Mouse (Mus musculus) liver, postnatal 0 days (tissue): ENCODE results near the gene Gm826. TPM values are rescaled to one million over a fixed set of nuclear protein-coding genes. Genes with fewer than 3 reads are reported as not detected.
A peak's percentile ranks its signal among the peaks of the same experiment; 100 is the strongest.

Source experiments
- ATAC-seq: fragments of 200-750 bp; cut with Nextera tagmentation; 2 replicates; pipeline ENCODE4 v1.8.0; 2017; ENCODE audit warnings: mild to moderate bottlenecking, moderate library complexity
- DNase-seq: peaks from one replicate; pipeline ENCODE4 v3.0.0-alpha.2; 2016
- H3K27ac ChIP-seq: fragments of 300-500 bp; sonication (generic); 2 replicates; pipeline ENCODE4 v1.5.1; 2014; ENCODE audit warnings: antibody characterized with exemption, moderate library complexity, mild to moderate bottlenecking, low read depth
- H3K27me3 ChIP-seq: fragments of 300-500 bp; sonication (generic); 2 replicates; pipeline ENCODE4 v1.6.1; 2014; ENCODE audit warnings: low read length, control low read depth, mixed read lengths; ENCODE audit not compliant: insufficient read depth
- H3K36me3 ChIP-seq: fragments of 300-500 bp; sonication (generic); replicated peaks from 2 replicates; pipeline ENCODE4 v1.6.1; 2014; ENCODE audit warnings: mild to moderate bottlenecking, control low read depth, low read length, moderate library complexity, mixed read lengths; ENCODE audit not compliant: insufficient read depth
- H3K4me1 ChIP-seq: fragments of 300-500 bp; sonication (generic); 2 replicates; pipeline ENCODE4 v1.6.1; 2014; ENCODE audit warnings: antibody characterized with exemption, mild to moderate bottlenecking, control low read depth; ENCODE audit not compliant: insufficient read depth
- H3K4me2 ChIP-seq: fragments of 300-500 bp; sonication (generic); 2 replicates; pipeline ENCODE4 v1.6.1; 2014; ENCODE audit warnings: low read depth, mild to moderate bottlenecking, low read length, moderate library complexity, mixed read lengths
- H3K4me3 ChIP-seq: fragments of 300-500 bp; sonication (generic); 2 replicates; pipeline ENCODE4 v1.5.1; 2014; ENCODE audit warnings: low read depth, low read length
- H3K9ac ChIP-seq: fragments of 300-500 bp; sonication (generic); replicated peaks from 2 replicates; pipeline ENCODE4 v1.6.1; 2014; ENCODE audit warnings: mild to moderate bottlenecking, moderate library complexity
- H3K9me3 ChIP-seq: fragments of 300-500 bp; sonication (generic); 2 replicates; pipeline ENCODE4 v1.6.1; 2016; ENCODE audit warnings: mild to moderate bottlenecking, control low read depth, low read length, mixed read lengths
- CTCF ChIP-seq: sonication (generic); IDR thresholded peaks from 2 replicates; pipeline ENCODE4 v1.5.1; 2016; ENCODE audit warnings: antibody characterized with exemption, low read depth
- EP300 ChIP-seq: IDR thresholded peaks from 2 replicates; pipeline ENCODE4 v1.6.1; 2016; ENCODE audit warnings: antibody characterized with exemption, low read depth, mild to moderate bottlenecking
- WGBS: fragments of 180-500 bp; shearing (Covaris S2); extraction: QIAGEN DNeasy Blood & Tissue Kit; methylation state at CpG from one replicate; pipeline ENCODE4 v1.1.7; 2014; ENCODE audit not compliant: insufficient replicate concordance; 5-methylcytosine and 5-hydroxymethylcytosine counted together
- polyA plus RNA-seq: library from polyadenylated mRNA; unstranded; fragments of >200 nt; fragmentation: Nextera tagmentation; extraction: Ambion mirVana; gene quantifications from 2 replicates; pipeline ENCODE4 v1.2.1, GENCODE M21; 2015

Gene Gm826
- polyA plus RNA-seq, 1 experiment from 2014 or later: 1.2 TPM

DNA sequence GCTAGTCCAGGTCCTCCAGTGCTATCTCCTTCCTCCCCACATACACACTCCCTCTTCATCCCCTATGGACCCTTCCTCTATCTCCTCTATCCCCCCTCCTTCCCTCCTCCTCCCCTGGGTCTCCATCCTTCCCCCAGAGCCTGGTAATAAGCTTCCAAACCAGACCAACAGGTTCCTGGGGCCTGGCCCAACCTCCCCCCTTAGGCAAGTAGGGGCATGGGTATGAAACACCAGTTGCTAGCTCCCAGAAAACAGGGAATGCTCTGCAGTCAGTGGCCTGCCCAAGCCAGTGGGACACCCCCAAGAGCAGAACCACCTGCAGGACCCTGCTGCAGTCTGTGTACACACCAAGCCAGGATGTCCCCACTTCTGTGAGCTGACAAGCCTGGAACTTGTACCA is 11.7 kb upstream of the Gm826 start:
- Histone ChIP-seq H3K9me3 (no peaks in the 10 kb centered on the region), H3K27me3 (no peaks in the 10 kb centered on the region), H3K27ac (no peak overlapping the region), H3K4me3 (no peak overlapping the region), H3K4me2 (no peak overlapping the region), H3K9ac (no peak overlapping the region), H3K36me3 (no peaks in the 10 kb centered on the region), H3K4me1 (peaks cover 8% of the 10 kb centered on the region)
- no peak for TF ChIP-seq CTCF
- no peak for TF ChIP-seq EP300
- no peak for ATAC-seq
- no peak for DNase-seq

DNA sequence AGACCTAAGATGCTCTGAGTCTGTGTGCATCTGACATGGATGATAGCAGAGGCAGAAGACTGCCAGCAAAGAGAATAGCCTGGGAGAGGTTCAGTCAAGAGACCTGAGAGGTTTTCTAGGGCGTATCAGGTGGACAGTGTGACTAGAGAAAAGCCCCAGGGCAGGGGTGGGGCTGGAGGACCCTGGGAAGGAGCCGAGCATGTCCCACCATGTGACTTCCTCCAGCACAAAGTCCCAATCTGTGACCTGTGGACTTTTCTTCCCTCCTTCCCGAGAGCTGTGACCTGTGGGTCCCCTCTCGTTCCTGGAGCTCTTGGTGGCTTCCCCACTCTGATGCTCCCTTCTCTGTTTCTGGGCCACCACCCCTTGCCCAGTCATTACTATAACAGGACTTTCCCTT is 6.2 kb upstream of the Gm826 start:
- no peak overlapping the region for H3K27ac ChIP-seq
- H3K4me1 ChIP-seq: no peaks in the 10 kb centered on the region
- ATAC-seq (no peak), DNase-seq (no peak)
- no peak for TF ChIP-seq CTCF
- no peak for TF ChIP-seq EP300
- no peak overlapping the region for H3K4me2 ChIP-seq
- no peaks in the 10 kb centered on the region for H3K9me3 ChIP-seq
- no peaks in the 10 kb centered on the region for H3K36me3 ChIP-seq
- H3K4me3 ChIP-seq: no peak overlapping the region
- no peaks in the 10 kb centered on the region for H3K27me3 ChIP-seq
- H3K9ac ChIP-seq: no peak overlapping the region
- 35% methylated on average over 4 of the region's 4 CpGs for WGBS

DNA sequence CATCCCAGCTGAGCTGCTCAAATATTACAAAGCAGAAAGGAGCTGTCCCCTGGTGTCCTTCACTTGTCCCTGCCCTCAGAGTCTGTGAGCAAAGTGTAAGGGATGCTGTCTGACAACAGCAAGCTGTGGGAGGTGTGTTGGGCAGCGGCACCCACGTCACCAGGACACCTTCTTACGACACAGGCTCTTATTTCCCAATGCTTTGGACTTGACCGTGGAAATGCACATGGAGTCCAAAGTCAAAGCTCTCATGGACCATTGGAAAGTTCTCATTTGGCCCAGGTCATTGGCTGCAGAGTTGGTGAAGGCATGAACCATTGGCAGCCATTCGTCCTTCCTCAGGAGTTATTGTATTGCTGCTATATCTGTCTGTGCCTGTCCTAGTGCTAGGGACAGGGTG is 5.6 kb upstream of the Gm826 start:
- peak; percentile 79 for TF ChIP-seq EP300
- no peak for TF ChIP-seq CTCF
- Histone ChIP-seq H3K4me1 (no peaks in the 10 kb centered on the region), H3K27ac (no peak overlapping the region), H3K9ac (no peak overlapping the region), H3K4me3 (no peak overlapping the region), H3K27me3 (no peaks in the 10 kb centered on the region), H3K36me3 (no peaks in the 10 kb centered on the region), H3K4me2 (no peak overlapping the region), H3K9me3 (no peaks in the 10 kb centered on the region)
- WGBS: 67% methylated on average over 5 of the region's 5 CpGs
- ATAC-seq (peak; percentile 94), DNase-seq (peak; percentile 57)

DNA sequence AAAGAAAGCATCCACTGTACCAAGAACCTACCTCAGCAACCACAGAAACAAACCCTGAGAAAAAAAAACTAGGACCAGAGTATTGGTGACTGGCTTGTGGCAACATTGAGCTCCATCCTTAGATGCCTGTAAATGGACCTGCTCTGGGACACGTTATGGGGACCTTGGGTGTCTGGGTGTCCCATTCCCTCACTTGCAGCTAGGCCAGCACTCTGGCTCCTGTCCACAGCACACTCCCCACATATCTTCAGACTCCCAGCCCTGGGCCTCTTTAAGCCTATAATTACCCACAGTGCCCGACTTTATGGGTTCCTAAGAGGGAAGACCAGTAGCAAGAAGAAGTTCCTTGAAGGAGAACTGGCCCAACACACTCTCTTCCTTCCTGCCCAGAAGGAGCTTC is 2.1 kb upstream of the Gm826 start:
- no peak overlapping the region for H3K4me3 ChIP-seq
- H3K9me3 ChIP-seq: no peaks in the 10 kb centered on the region
- 47% methylated on average over 2 of the region's 2 CpGs for WGBS
- TF ChIP-seq EP300 (no peak), CTCF (no peak)
- ATAC-seq (no peak), DNase-seq (no peak)
- no peak overlapping the region for H3K9ac ChIP-seq
- H3K4me2 ChIP-seq: no peak overlapping the region
- H3K36me3 ChIP-seq: no peaks in the 10 kb centered on the region
- H3K27me3 ChIP-seq: no peaks in the 10 kb centered on the region
- H3K4me1 ChIP-seq: 0 out of 2 replicates have a peak, but pooled peaks cover 2% of the 10 kb centered on the region
- no peak overlapping the region for H3K27ac ChIP-seq

DNA sequence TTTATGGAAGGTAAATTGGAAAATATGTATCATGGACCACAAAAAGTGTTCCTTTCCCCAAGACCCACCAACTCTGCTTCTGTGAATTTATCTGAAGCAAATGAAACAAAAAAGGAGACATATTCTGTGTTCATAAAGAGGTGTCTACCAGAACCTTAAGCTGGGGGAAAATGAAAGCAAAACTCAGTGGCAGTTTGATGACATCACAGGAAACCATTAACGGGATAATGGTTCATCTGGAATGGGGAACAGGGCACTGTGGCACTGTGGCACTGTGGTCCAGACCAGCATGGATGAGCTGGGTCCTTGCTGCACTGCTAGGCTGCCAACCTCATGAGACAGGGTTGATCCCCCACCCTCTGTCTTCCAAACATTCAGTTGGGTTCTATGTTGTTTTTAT is 1.1 kb upstream of the Gm826 start:
- H3K36me3 ChIP-seq: no peaks in the 10 kb centered on the region
- WGBS: 24% methylated on average over 1 of the region's 1 CpGs
- H3K9me3 ChIP-seq: no peaks in the 10 kb centered on the region
- H3K4me1 ChIP-seq: 0 out of 2 replicates have a peak, but pooled peaks cover 2% of the 10 kb centered on the region
- DNase-seq (no peak), ATAC-seq (no peak)
- TF ChIP-seq EP300: no peak
- no peaks in the 10 kb centered on the region for H3K27me3 ChIP-seq
- H3K9ac ChIP-seq: no peak overlapping the region
- H3K27ac ChIP-seq: no peak overlapping the region
- H3K4me3 ChIP-seq: no peak overlapping the region
- H3K4me2 ChIP-seq: no peak overlapping the region

DNA sequence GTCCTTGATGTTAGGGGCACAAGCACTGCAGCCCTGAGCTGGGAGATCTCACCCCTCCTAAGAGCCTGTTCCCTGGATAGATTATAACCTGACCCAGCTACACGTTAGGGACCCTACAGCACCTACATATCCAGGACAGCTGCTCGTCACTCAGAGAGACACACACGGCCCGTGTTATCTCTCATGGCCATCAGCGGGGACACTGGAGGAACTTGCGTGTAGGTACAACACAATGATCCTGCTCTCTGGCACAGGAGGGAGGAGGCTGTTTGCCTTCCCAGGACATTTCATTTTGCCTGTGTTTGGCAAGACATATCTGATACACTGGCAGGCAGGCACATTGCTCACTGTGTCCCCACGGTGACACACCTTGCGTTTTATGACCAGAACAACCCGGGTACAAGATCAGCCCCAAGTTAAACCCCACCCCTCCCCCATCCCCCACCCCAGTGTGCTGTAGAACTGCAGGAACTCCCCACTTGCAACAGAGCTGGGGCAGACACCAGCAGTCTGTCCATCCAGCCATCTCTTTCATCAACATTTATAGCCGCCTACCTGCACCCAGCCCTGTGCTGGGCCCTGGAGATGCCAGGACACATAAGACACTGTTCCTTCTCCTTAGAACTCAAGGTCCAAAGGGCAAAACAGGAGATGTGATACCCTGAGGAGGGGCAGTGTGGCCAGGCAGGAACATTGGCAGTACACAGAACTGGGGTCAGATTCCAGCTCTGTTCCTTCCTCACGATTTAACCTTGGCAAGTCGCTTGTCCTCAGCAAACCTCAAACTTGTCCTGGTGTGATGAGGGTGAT is 1.2 kb downstream of the Gm826 start:
- 71% methylated on average over 12 of the region's 12 CpGs for WGBS
- H3K27ac ChIP-seq: no peak overlapping the region
- H3K9me3 ChIP-seq: no peaks in the 10 kb centered on the region
- peaks cover 4% of the 10 kb centered on the region; the same call in 1 of the 2 replicates for H3K4me1 ChIP-seq
- ATAC-seq (peak; percentile 81), DNase-seq (peak; percentile 22)
- H3K36me3 ChIP-seq: no peaks in the 10 kb centered on the region
- no peak overlapping the region for H3K4me2 ChIP-seq
- no peak for TF ChIP-seq CTCF
- TF ChIP-seq EP300: no peak
- no peaks in the 10 kb centered on the region for H3K27me3 ChIP-seq
- H3K9ac ChIP-seq: no peak overlapping the region
- no peak overlapping the region for H3K4me3 ChIP-seq
